Mouse (Mus musculus): Measurements from ENCODE around the gene Epha7.

Epha7 gene

GRCm38 (mm10) chr4:28899783-28900182, 86.9 kb downstream of the Epha7 start:
- no peak for DNase-seq (ENCODE audit: low read depth in 2 of 2, low spot score in 2 of 2)

- no peak for DNase-seq (ENCODE audit: low read depth in 2 of 2, low spot score in 2 of 2)
Measured at GRCm38 (mm10) chr4:28901496-28901895, 88.6 kb downstream of the Epha7 start.

GRCm38 (mm10) chr4:28902004-28902704, 89.2 kb downstream of the Epha7 start:
- no peak for DNase-seq (ENCODE audit: low read depth in 2 of 2, low spot score in 2 of 2)

- DNase-seq (ENCODE audit: low read depth in 2 of 2, low spot score in 2 of 2), result no peak
Measured at GRCm38 (mm10) chr4:28906985-28907384, 94.1 kb downstream of the Epha7 start.

GRCm38 (mm10) chr4:28910127-28910526, 97.2 kb downstream of the Epha7 start:
- DNase-seq (ENCODE audit: low read depth in 2 of 2, low spot score in 2 of 2), result no peak

GRCm38 (mm10) chr4:28912028-28912427, 99.1 kb downstream of the Epha7 start:
- DNase-seq (ENCODE audit: low read depth in 2 of 2, low spot score in 2 of 2), result no peak

- DNase-seq (ENCODE audit: low read depth in 2 of 2, low spot score in 2 of 2), result no peak
Measured at GRCm38 (mm10) chr4:28913613-28914012, 100.7 kb downstream of the Epha7 start.

- no peak for DNase-seq (ENCODE audit: low read depth in 2 of 2, low spot score in 2 of 2)
Measured at GRCm38 (mm10) chr4:28920645-28921044, 107.7 kb downstream of the Epha7 start.

DNA sequence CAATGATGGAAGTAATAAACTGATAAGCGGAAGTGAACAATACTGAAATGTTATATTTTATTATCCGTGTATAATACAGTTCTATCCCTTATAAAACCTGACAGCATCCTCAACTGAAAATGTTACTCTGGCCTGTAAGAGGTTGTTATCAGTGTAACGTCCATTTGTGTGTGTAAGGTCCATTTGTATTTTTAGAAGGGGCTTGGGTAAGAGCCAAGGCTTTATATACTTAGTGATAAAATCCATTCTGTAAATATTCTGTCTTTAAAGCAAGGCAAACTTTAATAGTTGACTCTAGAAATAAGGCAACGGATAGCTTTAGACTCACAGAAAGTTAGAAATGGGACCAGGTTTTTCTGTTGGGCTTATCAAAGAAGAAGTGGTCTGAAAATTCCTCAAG, 113.1 kb downstream of the Epha7 start:
- DNase-seq (ENCODE audit: low read depth in 2 of 2, low spot score in 2 of 2), result no peak

DNA sequence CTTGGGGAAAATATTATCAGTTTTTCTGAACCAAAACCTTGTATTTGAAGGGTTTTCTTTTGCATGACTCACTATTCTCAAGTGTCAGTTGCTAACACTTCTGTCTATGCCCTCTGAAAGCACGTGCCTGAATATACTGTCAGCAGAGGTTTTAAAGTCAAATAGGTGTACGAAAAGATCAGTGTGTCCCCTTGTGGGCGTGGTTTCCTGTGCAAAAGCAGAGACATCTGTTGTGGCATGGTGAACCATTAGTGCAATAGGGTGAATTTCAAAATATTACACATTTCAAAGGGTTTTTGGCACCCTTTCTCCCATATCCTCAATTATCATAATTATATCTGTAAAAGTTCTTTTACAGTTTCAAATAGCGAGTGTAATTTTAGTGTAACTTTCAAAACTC, 120.5 kb downstream of the Epha7 start:
- DNase-seq (ENCODE audit: low read depth in 2 of 2, low spot score in 2 of 2), result no peak

- DNase-seq (ENCODE audit: low read depth in 2 of 2, low spot score in 2 of 2), result no peak
Measured at GRCm38 (mm10) chr4:28934802-28935201, 121.9 kb downstream of the Epha7 start.

DNA sequence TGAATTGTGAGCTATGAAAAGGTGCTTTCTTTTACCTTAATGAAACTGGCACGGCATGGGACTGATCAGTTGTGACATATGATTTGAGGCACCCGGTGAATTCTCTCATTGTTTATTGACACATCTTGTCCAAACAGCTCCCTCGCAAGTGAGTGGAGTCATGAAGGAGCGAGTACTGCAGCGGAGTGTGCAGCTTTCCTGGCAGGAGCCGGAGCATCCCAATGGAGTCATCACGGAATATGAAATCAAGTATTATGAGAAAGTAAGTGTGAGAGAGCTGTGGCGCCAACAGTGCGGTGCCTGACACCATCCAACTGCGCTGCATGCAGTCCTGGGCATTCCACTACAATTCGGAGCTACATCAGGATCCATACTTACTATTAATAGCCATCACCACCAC, 122.6 kb downstream of the Epha7 start:
- DNase-seq (ENCODE audit: low read depth in 2 of 2, low spot score in 2 of 2), result no peak

DNA sequence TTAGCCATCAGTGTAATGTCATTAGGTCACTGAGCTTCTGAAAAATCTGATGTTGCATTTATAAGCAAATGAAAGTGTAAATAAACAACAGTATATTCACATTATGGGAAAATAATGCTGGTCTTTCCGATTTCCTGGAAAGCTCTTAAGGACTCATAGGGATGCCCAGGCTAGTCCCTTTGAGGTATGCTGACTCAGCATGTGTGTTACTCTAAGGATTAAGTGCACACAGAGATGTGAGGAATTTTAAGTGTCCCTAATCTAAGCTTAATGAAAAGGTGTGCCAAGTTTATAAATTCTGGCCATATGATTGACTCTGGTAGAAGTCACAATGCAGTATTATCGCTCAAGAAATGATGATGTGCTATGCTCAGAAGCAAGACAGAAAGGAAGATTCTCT, 127.8 kb downstream of the Epha7 start:
- no peak for DNase-seq (ENCODE audit: low read depth in 2 of 2, low spot score in 2 of 2)

DNA sequence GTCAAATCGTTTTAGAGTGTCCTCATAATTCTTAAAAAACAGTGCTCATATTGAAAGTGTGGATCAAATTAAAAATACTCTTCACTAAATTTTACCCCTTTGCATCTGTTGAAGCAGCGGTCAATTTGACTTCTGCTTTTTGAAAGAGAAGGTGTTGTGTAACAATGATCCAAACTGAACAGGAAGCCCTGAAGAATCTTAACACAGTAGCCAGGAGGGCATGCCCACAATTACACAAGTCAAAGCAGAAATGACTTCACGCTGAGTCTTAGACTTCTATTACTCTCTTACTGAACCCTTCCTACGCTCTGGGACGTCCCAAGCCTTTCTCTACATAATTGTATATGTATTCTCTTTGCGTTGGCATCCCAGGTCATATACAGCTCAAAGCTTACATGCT, 131.3 kb downstream of the Epha7 start:
- DNase-seq (ENCODE audit: low read depth in 2 of 2, low spot score in 2 of 2), result no peak

- no peak for DNase-seq (ENCODE audit: low read depth in 2 of 2, low spot score in 2 of 2)
Measured at GRCm38 (mm10) chr4:28960889-28961560, 148.1 kb downstream of the Epha7 start.

DNA sequence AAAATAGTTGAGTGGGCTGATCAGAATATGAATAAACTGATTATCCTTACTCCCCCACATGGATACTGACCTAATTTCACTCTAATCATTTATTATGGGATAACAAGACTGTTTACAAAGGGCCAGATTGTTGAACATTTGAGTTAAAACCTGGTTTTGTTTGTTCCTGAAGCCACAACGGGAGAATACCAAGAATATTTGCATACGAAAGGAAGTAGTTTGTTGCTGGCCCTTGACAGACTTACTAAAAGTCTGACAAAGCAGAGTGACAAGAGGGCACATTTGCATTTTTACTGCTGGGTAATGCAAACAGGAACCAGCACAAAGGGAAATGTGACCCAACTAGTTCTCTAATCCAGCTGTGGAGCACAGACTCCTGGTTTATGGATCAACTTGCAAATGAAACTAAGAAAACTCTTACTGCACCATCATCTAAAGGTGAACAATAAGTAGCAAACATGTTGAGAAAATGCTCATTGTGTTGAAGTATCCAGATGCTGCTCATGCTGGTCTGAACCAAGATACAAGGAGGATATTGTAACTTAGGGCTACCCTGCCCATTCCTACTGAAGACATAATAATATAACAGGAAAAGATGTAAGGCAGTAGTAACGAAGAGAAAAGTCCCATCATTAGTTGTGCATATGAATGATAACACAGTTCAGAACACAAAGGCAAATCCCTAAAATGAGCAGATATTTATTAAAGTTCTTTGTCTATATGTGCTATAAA, 154.8 kb downstream of the Epha7 start:
- DNase-seq (ENCODE audit: low read depth in 2 of 2, low spot score in 2 of 2), result no peak

- no peak for DNase-seq (ENCODE audit: low read depth in 2 of 2, low spot score in 2 of 2)
Measured at GRCm38 (mm10) chr4:28998462-28999286, 185.7 kb downstream of the Epha7 start.

GRCm38 (mm10) chr4:28999287-28999595, 186.3 kb downstream of the Epha7 start:
- DNase-seq (ENCODE audit: low read depth in 2 of 2, low spot score in 2 of 2), result no peak

DNA sequence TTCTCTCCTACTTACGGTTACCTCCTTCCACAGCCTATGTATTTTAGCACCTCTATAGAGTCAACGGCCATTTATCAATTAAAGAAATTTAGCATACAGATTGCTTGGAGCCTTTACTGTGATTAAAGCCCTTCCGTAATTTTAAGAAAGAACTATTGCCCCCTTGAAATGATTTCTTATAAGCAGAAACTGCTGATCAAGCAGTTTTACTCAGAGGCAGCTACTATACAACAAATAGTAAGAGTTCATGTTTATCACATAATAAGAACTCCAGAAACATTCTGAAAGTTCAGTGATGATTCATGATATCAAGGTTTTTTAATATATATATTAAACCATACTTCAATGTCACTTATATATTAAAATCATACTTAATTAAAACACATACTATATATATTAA, 197.4 kb downstream of the Epha7 start:
- DNase-seq (ENCODE audit: low read depth in 2 of 2, low spot score in 2 of 2), result no peak
